Mouse (Mus musculus) embryo, embryonic 11 days (tissue): Measurements from ENCODE around the gene Mast4.

Experiments
- DNase-seq: peaks from one replicate; pipeline ENCODE4 v3.0.0-alpha.2; 2015

Mast4 gene

GRCm38 (mm10) chr13:103114274-103114673 is 220.0 kb downstream of the Mast4 start:
- no peak for DNase-seq

GRCm38 (mm10) chr13:103109872-103110271 is 224.4 kb downstream of the Mast4 start:
- peak; percentile 81 for DNase-seq

- DNase-seq, result no peak
Measured at GRCm38 (mm10) chr13:103107362-103107761, 226.9 kb downstream of the Mast4 start.

GRCm38 (mm10) chr13:103102598-103102997 is 231.7 kb downstream of the Mast4 start:
- no peak for DNase-seq

- DNase-seq, result peak; percentile 90
Measured at GRCm38 (mm10) chr13:103096346-103097150, 237.7 kb downstream of the Mast4 start.

GRCm38 (mm10) chr13:103095491-103095890 is 238.8 kb downstream of the Mast4 start:
- no peak for DNase-seq

- no peak for DNase-seq
Measured at GRCm38 (mm10) chr13:103094595-103094994, 239.7 kb downstream of the Mast4 start.

GRCm38 (mm10) chr13:103093713-103094112 is 240.6 kb downstream of the Mast4 start:
- no peak for DNase-seq

- DNase-seq, result no peak
Measured at GRCm38 (mm10) chr13:103085540-103086121, 248.7 kb downstream of the Mast4 start.

GRCm38 (mm10) chr13:103082891-103083290 is 251.4 kb downstream of the Mast4 start:
- DNase-seq, result no peak

- no peak for DNase-seq
Measured at GRCm38 (mm10) chr13:103079806-103080205, 254.5 kb downstream of the Mast4 start.

GRCm38 (mm10) chr13:103078815-103079214 is 255.5 kb downstream of the Mast4 start:
- no peak for DNase-seq

GRCm38 (mm10) chr13:103073461-103073860 is 260.8 kb downstream of the Mast4 start:
- DNase-seq, result no peak

GRCm38 (mm10) chr13:103071783-103072182 is 262.5 kb downstream of the Mast4 start:
- peak; percentile 34 for DNase-seq

- DNase-seq, result no peak
Measured at GRCm38 (mm10) chr13:103067581-103068166, 266.6 kb downstream of the Mast4 start.

GRCm38 (mm10) chr13:103065437-103065836 is 268.9 kb downstream of the Mast4 start:
- DNase-seq, result no peak

GRCm38 (mm10) chr13:103061680-103062079 is 272.6 kb downstream of the Mast4 start:
- DNase-seq, result no peak

GRCm38 (mm10) chr13:103059995-103060652 is 274.2 kb downstream of the Mast4 start:
- DNase-seq, result peak; percentile 18

GRCm38 (mm10) chr13:103056451-103056850 is 277.8 kb downstream of the Mast4 start:
- no peak for DNase-seq

- DNase-seq, result no peak
Measured at GRCm38 (mm10) chr13:103052661-103053060, 281.6 kb downstream of the Mast4 start.

GRCm38 (mm10) chr13:103048954-103049353 is 285.3 kb downstream of the Mast4 start:
- no peak for DNase-seq

GRCm38 (mm10) chr13:103043692-103044091 is 290.6 kb downstream of the Mast4 start:
- no peak for DNase-seq

GRCm38 (mm10) chr13:103043011-103043410 is 291.3 kb downstream of the Mast4 start:
- no peak for DNase-seq
